Mouse (Mus musculus) ovary, adult 2 months (tissue): ENCODE results near the gene Fam107a. TPM values are rescaled to one million over a fixed set of nuclear protein-coding genes. Genes with fewer than 3 reads are reported as not detected.

Experiments
- polyA plus RNA-seq: library from polyadenylated mRNA; depleted of rRNA; stranded (reverse); fragments of >200 nt; gene quantifications from 2 replicates; pipeline ENCODE4 v1.2.3, GENCODE M21; 2012; rRNA removed

Fam107a gene
- polyA plus RNA-seq = 7.7 and 8.3 TPM in 2 replicates

GRCm38 (mm10) chr14:8317194-8318097 is at the start of gene Fam107a:
Gene Fam107a, minus strand, starts transcription at chr14:8318023.

GRCm38 (mm10) chr14:8259166-8259565 is 58.7 kb downstream of the Fam107a start, which contains the start of gene Acox2:
Gene Acox2, minus strand, starts transcription at chr14:8259353.

Other genes starting within 250 kb of the Fam107a start
- gene Rpp14, start 237.7 kb downstream of the Fam107a start, polyA plus RNA-seq = 5.0 and 5.4 TPM in 2 replicates
- gene Pxk, start 219.8 kb downstream of the Fam107a start, polyA plus RNA-seq = 27.3 and 42.1 TPM in 2 replicates
- gene Pdhb, start 145.0 kb downstream of the Fam107a start, polyA plus RNA-seq = 38.7 and 39.3 TPM in 2 replicates
- gene Kctd6, start 103.9 kb downstream of the Fam107a start, polyA plus RNA-seq = 7.2 and 9.9 TPM in 2 replicates
- 11.0 and 21.4 TPM in 2 replicates for gene Acox2, start 58.7 kb downstream of the Fam107a start, polyA plus RNA-seq
- 1.9 and 2.1 TPM in 2 replicates for gene Oit1, start 60.7 kb upstream of the Fam107a start, polyA plus RNA-seq